Mouse (Mus musculus): Measurements from ENCODE around the gene Atp2b1. TPM values are rescaled to one million over a fixed set of nuclear protein-coding genes. Genes with fewer than 3 reads are reported as not detected.

Atp2b1 gene
- total RNA-seq, 2 experiments from 2014 or later, result 996 to 1,053 TPM

GRCm38 (mm10) chr10:98915398-98915931 lies 1.3 kb downstream of the Atp2b1 start:
- no peak for DNase-seq (ENCODE audit: low spot score in 2 of 2)

GRCm38 (mm10) chr10:98916011-98916780 lies 2.0 kb downstream of the Atp2b1 start:
- no peak for DNase-seq (ENCODE audit: low spot score in 2 of 2)

- no peak for DNase-seq (ENCODE audit: low spot score in 2 of 2)
Measured at GRCm38 (mm10) chr10:98916781-98917340, 2.7 kb downstream of the Atp2b1 start.

- DNase-seq (ENCODE audit: low spot score in 2 of 2), result no peak
Measured at GRCm38 (mm10) chr10:98925081-98925480, 10.9 kb downstream of the Atp2b1 start.

- DNase-seq (ENCODE audit: low spot score in 2 of 2), result no peak
Measured at GRCm38 (mm10) chr10:98926991-98927390, 12.8 kb downstream of the Atp2b1 start.

GRCm38 (mm10) chr10:98929444-98929843 lies 15.2 kb downstream of the Atp2b1 start:
- DNase-seq (ENCODE audit: low spot score in 2 of 2), result no peak

- DNase-seq (ENCODE audit: low spot score in 2 of 2), result no peak
Measured at GRCm38 (mm10) chr10:98930143-98930542, 15.9 kb downstream of the Atp2b1 start.

GRCm38 (mm10) chr10:98940137-98940536 lies 25.9 kb downstream of the Atp2b1 start:
- DNase-seq (ENCODE audit: low spot score in 2 of 2), result no peak

- no peak for DNase-seq (ENCODE audit: low spot score in 2 of 2)
Measured at GRCm38 (mm10) chr10:98940799-98941198, 26.6 kb downstream of the Atp2b1 start.

GRCm38 (mm10) chr10:98941991-98942390 lies 27.8 kb downstream of the Atp2b1 start:
- no peak for DNase-seq (ENCODE audit: low spot score in 2 of 2)

- no peak for DNase-seq (ENCODE audit: low spot score in 2 of 2)
Measured at GRCm38 (mm10) chr10:98942999-98943398, 28.8 kb downstream of the Atp2b1 start.

- no peak for DNase-seq (ENCODE audit: low spot score in 2 of 2)
Measured at GRCm38 (mm10) chr10:98943894-98944293, 29.7 kb downstream of the Atp2b1 start.

GRCm38 (mm10) chr10:98946031-98946791 lies 32.0 kb downstream of the Atp2b1 start:
- DNase-seq (ENCODE audit: low spot score in 2 of 2), result no peak

GRCm38 (mm10) chr10:98947206-98947605 lies 33.0 kb downstream of the Atp2b1 start:
- no peak for DNase-seq (ENCODE audit: low spot score in 2 of 2)

- DNase-seq (ENCODE audit: low spot score in 2 of 2), result no peak
Measured at GRCm38 (mm10) chr10:98948096-98948495, 33.9 kb downstream of the Atp2b1 start.

- no peak for DNase-seq (ENCODE audit: low spot score in 2 of 2)
Measured at GRCm38 (mm10) chr10:98949750-98950149, 35.5 kb downstream of the Atp2b1 start.

GRCm38 (mm10) chr10:98951286-98952270 lies 37.4 kb downstream of the Atp2b1 start:
- DNase-seq (ENCODE audit: low spot score in 2 of 2), result no peak

GRCm38 (mm10) chr10:98954230-98954993 lies 40.2 kb downstream of the Atp2b1 start:
- DNase-seq (ENCODE audit: low spot score in 2 of 2), result no peak

GRCm38 (mm10) chr10:98956124-98956523 lies 41.9 kb downstream of the Atp2b1 start:
- no peak for DNase-seq (ENCODE audit: low spot score in 2 of 2)

- no peak for DNase-seq (ENCODE audit: low spot score in 2 of 2)
Measured at GRCm38 (mm10) chr10:98958752-98959151, 44.5 kb downstream of the Atp2b1 start.

Data from layer of hippocampus, postnatal 14 days (tissue).